Mouse (Mus musculus) c-Kit-positive CD71-negative TER-119-negative erythroid progenitor cells, embryonic 14.5 days (primary cell): ENCODE data around the gene Cryzl2.

Experiments used
- DNase-seq: peaks from one replicate; pipeline ENCODE4 v3.0.0-alpha.2; 2013; ENCODE audit warnings: low read depth

Gene Cryzl2

DNA sequence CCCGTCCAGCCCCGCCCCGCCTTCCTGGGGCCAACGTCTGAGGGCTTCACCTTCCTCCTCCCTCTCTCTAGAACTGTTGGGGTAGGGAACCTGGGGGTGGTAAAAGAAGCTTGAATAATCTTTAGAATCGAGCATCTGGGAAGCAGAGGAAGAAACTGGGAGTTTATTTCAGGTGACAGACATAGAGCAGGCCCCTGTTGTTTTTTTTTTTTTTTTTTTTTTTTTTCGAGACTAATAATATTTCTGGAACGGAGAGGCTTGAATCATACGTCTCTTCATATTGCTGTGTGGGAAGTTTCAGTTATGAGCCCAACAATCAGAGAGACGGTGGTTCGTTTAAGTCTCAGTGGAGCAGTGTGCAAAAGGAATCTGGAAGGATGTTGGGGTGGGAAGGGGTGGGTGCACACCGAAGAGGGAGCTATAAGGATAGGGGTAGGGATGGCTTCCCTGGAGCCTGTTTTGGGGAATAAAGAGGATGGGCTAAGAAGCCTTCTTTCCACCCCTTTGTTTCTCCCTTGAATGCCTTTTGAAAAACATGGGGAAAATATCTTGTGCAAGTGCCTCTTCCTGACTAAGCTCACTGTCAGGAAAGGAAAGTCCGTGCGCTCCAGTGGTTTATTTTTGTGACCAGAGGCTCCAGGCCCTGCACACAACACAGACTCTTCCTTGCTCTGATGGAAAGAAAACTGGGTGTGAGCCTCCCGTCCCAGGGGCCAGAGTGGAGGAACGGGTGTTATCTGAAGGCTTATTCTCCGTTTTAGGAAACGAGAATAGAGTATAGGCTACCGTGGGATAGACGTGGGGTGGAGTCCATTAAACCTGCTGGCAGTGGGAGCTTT is 14.4 kb upstream of the Cryzl2 start:
- DNase-seq: no peak

DNA sequence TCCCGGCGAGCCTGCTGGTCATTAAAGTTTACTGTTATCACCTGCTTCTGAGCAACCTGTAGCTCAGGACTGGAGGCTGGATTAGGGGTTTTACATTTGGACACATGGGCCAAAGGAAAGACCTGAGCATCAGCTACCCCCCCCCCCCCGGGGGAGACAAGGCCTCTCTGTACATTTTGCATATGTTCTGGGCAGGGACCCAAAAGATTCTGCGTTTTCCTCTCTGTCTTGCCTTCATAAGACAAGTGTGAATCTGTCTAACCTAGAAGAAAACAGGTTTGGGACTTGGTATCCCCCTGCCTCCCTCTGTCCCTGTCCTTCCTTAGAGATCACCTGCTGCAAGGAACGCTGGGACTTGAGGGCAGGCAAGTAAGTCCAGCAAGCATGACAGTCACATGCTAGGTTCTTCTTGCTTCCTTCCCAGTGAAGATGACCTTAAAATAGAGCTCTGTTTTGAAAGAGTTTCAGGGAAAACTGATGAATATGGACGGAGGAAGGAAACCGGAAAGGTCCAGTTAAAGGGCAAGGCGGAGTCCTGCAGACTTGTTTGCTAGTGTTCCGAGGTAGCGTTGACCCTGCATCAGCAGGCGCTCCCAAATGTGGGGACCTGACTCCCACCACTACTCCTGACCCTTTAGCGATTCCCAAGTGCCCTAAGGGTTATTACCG is 13.6 kb upstream of the Cryzl2 start:
- no peak for DNase-seq

DNA sequence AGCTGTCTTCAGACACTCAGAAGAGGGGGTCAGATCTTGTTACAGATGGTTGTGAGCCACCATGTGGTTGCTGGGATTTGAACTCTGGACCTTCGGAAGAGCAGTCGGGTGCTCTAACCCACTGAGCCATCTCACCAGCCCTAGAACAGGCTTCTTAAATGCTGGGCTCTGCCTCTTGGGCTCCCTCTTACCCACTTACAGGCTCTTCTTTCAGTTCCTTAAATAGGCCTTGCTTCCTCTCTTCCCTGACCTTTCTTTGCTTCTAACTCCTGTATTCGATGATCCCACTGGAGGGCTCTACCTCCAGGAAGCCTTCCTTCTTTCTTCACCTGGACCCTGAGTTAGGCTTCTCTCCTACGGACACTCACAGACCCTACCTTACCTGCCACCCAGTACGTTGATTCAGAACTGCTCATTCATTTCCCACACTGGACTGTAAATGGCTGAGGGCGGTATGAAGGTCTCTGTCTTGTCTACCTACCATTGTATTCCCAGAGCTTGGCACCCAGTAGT is 12.9 kb upstream of the Cryzl2 start:
- DNase-seq: no peak

DNA sequence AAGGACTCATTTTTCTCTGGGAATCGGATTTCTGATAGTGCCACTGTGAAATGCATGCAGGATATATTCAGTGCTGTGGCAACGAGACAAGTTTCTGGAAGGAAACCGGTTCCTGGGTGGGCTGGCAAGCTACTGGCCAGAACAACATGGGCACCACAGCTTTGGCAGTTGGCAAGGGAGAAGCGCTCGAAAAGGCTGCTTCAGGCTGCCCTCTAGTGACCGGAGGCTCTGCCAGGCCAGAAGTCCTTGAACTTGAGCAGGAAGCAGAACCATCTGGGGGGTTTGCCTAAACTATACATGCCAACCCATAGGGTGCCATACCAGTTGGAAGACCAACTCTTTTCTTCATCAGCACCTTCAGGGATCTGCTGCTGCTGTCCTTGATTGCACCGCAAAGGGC is 12.1 kb upstream of the Cryzl2 start:
- no peak for DNase-seq

DNA sequence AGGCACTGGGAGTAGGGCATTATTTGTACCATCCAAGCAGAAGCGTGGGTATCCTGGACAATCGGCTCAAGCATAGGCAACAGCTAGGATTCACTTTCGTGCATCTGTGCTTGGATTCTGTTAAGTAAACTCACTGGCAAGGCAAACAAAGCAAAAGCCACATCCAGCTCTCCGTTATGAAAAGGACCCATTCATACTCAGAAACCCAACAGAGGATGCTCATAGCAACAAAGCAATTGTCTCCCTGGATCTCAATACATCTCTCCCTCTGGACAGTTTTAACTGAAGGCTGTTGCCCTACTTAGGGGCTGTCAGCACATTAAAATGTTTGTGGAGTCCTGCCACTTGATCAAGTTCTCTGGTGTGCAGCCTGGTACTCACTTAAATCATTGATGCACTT is 11.2 kb upstream of the Cryzl2 start:
- no peak for DNase-seq

DNA sequence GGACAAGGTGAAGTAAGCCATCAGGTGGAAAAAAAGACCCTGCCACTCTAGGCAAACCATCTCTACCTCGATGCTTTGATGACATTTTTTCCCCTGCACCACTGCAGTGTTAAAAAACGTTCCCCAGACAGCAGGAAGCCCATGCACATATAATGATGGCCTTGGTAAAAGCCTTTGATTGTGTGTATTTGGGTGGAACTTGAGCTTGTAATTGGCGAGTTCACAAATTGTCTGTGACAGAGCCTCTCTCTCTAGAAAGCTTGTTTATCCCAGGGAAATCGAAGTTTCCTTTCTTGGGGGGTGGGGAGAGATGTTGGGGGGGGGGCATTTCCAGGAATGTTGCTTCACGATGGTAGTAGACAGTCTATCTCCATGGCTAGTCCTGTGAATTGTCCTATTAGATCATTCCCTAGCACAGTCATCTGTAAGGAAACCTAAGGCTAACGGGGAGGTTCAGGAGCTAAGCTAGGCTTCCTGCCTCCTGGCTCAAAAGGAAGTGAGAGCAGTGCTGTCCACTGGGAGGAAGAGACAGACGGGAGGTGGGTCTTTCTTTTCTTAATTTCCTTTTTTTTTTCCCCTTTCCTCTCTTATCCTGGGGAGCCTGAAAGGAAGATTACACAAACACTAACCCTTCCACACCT is 10.1 kb upstream of the Cryzl2 start:
- no peak for DNase-seq

DNA sequence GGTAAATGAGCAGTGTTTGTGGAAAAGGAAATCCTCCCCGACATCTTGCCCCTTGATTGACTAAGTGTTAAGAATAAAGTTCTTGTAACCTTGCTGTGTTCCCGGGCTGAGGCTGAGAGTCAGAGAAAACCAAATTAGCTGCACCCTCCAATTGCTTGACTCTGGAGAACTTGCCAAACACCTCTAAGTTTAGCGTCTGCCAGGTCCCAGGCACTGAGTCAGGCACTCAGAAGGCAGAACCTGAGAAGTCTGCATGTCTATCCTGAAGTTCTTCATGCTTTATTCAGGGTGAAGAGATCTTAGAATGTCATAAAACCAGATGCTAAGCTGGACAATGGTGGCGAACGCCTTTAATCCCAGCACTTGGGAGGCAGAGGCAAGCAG is 9.6 kb upstream of the Cryzl2 start:
- DNase-seq: no peak

DNA sequence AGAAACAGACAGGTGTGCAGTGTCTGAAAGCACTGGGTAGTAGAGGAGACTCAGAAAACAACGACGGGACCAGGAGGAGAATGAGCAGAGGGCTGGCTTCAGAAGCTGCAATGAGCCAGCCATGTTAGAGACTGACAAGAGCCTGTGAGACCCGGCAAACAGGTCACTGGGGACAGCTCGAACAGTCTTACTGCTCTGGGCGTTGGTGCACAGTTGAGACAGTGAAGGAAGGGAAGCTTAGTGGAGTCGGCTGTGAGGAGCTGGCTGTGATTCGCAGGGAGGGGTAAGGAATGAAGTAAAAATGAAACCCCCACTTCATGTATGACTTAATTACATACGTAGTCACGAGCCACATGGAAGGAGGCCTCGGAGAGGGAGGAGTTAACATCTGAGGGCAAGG is 8.8 kb upstream of the Cryzl2 start:
- DNase-seq: no peak

DNA sequence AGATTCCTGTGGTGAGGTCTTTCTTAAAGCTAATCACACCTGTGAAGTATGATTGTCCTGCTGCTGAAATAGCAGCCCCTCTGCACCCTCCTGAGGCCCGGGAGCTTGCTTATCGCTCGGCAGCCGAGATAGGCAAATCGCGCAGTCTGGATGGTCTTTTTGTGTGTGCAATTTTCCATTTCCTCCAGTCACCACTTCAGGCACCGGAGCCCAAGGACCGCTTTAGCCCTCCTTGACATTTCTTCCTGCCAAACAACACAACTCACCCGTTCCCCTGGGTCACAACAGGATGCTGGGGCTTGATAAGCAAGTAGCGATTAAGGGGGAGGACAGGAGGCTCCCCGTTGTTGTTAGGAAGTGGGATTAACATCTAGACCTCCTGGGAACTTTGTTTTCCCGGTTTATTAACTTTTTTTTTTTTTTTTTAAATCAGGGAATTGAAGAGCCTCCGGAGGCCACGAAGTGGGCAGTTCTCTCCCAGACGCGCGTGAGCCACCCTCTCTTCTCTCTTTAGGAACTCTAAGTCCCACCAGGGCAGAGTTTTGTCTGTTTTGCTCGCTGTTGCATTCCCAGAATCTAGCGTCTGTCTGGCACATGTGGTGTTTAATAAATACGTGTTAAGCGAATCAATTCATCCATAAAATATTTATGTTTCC is 8.3 kb upstream of the Cryzl2 start:
- DNase-seq: no peak

DNA sequence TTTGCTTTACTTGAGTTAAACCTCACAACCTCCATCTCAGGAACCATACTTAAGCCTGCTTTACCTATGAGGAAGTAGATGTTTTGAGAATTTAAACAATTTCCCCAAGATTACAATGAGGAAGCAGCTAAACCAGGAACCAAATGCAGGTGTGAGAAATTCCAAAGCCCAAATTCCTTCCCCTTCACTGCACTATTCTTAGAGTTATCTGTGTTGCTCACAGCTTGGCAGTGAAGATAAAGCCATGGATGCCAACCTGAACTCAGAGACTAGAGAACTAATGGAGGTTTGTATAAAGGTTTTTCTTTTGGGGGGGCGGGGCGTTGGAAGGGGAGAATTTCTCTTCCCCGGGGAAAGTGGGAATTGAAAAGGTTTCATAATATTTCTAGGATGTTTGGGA is 6.1 kb upstream of the Cryzl2 start:
- no peak for DNase-seq

DNA sequence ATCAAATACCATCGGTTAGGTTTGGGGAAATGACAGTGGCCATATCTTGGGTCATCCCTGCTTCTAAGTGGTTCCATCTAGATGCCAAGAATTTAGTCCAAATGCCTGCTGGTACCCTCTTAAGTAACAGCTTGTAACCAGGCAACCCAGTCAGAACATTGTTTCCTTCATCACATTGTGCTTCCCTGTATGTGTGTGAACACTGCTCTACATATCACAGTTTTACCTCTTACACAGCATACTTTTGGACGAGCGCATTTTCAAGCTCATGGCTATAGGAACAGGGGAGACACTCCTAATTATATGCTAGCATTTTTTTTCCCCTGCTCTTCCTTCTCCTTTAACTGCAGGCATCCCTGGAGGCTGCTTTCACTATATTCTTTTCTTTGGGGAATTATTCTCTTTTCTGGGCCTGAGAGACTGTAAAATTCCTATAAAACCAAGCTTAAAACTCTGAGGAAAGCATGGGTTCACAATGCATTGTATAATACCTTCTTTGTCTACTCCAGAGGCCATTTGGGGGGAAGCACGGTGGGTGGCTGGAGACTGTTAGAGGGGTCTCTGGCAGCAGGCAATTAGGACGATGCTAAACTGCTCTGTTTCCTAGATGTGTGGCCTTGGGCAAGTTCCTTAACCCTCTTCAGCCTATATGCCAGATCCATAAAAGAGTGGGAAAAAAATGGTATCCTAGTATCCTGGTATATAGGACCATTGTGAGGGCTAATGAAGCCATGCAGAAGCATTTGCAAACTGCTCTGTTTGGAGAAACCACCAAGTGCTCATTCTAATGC is 5.4 kb upstream of the Cryzl2 start:
- DNase-seq: no peak

DNA sequence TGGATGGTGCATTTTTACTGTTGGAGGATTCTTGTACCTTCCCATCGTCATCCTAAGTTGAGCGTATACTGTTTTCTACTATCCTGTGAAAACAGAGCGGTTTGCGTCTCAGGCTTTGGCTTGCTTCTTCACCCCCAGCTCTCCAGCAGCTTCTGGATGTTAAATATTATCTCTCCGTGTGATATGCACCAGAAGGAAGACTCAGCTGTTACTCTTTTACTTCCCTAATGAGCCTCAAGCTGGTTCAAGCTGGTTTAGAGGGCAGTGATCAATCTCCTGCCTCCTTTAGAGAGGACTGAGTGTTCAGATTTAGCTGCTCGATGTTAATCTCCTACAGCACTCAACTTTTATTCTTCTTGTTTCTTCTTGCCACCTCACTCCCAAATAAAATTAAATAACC is 3.5 kb upstream of the Cryzl2 start:
- no peak for DNase-seq

DNA sequence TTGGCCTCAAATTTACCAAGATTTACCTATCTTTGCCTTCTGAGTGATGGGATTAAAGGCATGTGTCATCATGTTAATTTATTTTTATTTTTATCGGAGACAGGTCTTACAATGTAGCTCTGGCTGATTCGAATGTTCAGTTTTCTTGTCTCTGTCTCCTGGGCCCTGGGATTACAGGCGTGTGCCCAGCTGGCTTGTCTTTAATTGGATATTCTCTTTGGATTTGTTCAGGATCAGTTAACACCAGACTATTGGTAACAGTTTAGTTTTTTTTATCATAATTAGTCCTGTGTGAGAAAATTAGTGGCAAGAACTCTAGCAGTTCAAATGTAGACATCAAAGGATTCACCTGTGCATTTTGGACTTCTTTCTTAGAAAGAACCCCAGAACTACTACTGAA is 588 bp upstream of the Cryzl2 start:
- DNase-seq: no peak

DNA sequence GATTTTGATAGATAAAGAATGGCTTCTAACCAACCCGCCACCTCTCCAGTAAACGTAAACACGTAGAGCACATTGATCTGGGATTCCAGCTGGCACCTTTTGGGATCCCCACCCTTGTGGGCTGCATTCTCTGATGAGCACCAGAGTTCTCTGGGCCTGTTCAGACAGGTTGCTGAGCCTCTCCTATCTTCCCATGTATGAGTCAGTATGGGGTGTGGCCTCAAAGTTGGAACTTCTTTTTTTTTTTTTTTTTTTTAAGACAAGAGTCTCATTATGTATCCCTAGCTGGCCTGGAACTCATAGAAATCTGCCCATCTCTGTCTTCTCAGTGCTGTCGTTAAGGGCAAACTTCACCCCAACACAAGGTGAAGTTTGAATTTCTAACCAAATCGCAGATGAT is 1.5 kb downstream of the Cryzl2 start:
- DNase-seq: no peak

DNA sequence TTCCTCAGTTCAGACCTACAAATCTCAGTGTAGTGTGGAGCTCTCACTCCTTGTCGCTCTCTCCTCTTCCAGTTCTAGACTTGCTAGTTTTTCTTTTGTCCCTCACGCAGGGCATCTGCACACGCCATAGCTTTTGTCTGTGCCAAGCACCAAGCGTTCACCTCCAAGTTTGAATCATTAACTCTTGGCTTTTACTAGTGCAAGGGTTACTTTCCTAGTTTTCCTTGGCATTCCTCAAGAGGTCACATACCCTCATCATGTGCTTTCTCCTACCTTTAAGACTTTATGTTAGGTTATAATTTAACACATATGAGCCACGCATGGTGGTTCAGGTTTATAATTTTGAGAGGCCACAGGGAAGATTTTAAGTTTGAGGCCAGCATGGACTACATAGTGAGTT is 2.9 kb downstream of the Cryzl2 start:
- no peak for DNase-seq

DNA sequence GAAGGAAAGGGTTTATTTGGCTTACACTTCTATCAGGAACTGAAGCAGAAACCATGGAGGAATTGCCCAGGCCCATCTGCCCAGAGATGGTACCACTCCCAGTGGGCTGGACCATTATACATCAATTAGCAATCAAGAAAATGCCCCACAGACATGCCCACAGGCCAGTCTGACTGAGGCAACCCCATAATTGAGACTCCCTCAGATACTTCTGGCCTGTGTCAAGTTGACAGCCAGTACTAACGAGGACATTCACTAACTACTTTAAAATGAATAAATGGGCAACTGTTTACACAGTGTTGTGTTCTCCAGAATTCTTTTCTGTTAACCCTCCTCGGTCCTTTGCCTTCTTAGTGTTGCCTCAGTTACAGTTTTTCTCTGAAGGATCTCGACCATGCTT is 4.0 kb downstream of the Cryzl2 start:
- DNase-seq: no peak

DNA sequence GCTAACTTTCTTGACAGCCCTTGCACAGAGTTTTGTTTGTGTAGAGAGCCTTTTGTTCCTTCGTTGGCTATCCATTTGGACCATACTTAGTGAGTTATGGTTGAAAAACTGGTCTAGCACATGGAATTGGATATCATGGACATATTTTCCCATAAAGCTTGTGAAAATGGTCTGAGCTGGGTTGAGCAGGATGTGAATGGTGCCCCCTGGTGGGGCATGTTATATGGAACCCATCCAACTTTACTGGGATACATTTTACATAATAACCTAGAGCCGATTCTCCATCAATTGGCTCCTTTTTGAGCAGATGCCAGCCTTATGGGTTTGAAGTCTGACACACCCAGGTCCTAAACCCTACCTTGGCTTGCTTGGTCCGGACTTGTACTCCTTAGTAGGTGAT is 6.8 kb downstream of the Cryzl2 start:
- DNase-seq: no peak

DNA sequence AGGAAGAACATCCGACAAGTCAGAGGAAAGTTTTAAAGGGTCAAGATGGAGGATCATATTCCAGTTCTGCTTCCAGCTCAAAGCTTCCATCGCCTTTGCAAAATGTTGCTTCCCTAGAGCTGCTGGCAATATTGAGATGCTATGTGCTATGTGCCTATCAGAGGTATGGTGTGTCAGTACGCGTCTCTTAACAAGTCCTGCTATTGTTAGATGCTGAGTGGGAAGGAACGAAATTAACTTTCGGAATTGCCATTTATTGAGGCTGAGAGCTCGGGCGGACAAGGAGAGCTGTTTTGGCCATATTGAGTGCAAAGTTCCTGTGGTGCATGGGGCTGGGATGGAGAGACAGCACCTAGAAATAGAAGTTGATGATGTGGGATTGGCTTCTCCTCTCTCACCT is 9.5 kb downstream of the Cryzl2 start:
- no peak for DNase-seq

DNA sequence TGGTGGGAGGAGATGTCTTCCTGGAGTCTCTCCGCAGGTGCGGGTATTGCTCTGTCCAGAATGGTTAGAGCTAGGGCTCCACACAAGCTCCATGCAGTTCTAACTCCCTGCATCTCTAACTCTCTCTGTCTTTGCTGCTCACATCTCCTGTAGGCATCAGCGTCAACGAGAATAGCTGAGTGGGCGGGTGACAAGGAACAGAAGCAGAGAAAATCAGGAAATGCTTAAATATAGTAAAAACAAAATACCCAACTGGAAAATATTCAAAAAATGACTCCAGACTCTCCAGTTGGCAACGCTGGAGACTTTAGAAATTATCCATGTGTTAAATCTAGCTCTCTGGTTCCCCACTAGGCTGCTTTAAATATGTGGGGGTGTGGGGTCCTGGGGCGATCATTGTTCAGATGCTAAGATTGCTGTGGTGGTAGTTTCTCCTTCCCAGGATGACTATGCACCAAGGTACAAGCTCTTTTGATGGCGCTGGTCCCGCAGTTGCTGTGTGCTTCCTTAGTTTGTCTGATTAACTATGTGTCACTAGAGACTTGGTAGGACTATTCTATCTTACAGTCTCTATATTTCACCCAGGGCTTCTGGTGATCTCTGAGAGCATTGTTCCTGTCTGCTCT is 12.5 kb downstream of the Cryzl2 start:
- DNase-seq: no peak

DNA sequence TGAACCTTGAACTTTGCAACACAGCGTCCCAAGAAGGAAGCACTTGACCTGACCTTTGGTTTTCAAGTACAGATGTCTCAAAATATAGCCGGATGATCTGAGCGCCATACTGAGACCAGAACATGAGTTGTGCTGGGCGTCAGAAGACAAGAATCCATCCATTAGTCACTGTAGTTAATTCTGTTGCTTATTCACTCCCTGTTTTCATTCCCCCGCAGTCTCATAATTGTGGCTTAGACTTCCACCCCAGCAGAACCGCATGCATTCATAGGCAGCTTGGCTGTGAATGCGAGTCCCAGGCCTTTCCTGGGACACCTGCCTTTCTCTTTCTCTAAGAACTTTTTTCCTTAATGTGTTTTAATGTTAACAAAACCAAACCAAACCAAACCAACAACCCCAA is 14.3 kb downstream of the Cryzl2 start:
- no peak for DNase-seq

DNA sequence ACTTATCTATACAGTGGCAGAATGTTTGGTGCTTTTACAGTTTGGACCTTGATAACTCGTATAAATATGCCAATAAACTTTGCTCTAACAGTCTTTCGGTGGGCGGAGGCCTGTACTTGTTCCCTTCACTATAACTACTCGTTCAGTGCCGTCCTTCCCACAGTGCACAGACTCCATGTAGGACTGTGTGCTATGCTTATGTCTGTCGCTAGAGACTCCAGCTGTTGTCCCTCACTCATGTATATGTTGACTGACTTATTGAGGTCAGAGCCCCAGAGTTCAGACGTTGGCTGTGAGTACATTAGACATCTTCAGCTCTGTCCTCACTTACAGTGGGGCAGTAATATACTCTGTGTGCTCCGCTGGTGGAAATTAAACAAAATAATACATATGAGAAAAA is 16.5 kb downstream of the Cryzl2 start:
- no peak for DNase-seq
